Mouse (Mus musculus): ENCODE data around the gene Acvr1c. TPM values are rescaled to one million over a fixed set of nuclear protein-coding genes. Genes with fewer than 3 reads are reported as not detected.

The Acvr1c gene
- total RNA-seq (2014; fragmentation: Nextera tagmentation): not detected in 2 replicates
- total RNA-seq (2017): not detected in 2 replicates

DNA sequence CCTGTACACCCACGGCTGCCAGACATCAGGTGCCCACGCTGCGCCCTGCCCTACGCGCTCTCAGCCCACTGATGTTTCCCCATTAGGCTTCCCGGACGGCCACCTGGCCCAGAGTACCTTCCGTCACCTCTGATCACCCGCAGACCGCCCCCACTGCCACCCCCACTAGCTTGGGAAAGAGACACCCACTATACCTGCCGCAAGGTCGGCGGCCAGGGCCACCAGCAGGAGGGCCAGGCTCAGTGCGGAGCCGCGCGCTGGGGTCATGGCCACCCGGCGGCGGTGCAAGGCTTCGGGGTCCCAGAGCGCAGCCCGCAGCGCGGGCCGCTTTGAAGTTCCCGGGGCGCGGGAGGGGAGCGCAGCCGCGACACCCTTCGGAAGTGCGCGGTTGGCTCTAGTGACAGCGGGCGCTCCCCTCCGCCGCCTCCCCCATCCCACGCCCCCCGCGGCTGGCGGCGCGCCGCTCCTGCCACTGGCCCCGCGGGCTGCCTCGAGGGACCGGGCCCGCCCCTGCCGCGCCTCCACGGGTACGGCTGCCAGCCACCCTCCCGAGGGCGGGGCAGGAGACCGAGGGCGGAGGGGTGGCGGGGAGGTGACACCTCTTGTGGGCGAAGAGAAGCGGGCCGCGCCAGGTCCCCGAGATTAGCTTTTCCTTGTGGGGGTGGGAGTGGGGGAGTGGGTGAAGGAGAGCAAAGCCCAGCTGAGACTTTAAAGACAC lies at the start of gene Acvr1c:
Gene Acvr1c (minus strand): TSS at position 482 of the 718 bp plus-strand sequence.
- peak; percentile 88 for ATAC-seq (replicated peaks; ENCODE audit: poor library complexity, severe bottlenecking)

DNA sequence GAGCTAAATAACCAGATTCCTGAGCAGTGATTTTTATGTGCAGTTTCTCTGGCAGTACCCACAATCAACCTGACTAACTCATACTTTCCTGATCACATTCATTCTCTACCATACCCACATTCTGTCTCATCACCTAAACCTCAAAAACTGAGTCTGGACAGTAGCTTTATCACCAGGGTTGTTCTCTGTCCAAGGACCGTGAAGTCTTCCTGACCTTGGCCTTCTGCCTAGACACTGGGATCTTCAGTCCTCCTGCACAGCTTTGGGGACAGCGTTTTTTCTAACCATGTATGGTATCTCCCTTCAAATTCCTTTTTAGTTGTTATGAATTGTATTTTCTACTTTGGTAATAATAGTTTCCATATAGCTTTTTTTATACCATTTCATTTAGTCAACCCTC lies 45.8 kb upstream of the Acvr1c start:
- no peak for ATAC-seq (replicated peaks; ENCODE audit: poor library complexity, severe bottlenecking)

DNA sequence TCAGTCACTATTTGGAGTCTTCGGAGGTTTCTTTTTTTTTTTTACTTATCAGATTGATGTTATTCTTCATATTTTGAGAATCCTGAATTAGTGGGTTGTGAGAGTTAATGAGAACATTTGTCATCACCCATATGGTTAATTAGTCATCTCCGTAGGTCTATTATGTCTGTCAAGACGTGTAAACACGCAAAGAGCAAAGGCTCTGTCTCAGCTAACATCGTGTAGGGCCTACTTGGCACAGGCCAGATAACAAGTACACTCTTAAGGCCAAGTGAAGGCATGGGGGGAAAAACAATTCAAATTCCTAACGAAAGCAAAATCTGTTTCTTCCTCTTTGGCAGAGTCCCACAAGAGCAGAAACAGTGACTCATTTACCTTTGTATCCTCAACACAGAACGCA lies 30.9 kb upstream of the Acvr1c start:
- ATAC-seq (replicated peaks; ENCODE audit: poor library complexity, severe bottlenecking): no peak

DNA sequence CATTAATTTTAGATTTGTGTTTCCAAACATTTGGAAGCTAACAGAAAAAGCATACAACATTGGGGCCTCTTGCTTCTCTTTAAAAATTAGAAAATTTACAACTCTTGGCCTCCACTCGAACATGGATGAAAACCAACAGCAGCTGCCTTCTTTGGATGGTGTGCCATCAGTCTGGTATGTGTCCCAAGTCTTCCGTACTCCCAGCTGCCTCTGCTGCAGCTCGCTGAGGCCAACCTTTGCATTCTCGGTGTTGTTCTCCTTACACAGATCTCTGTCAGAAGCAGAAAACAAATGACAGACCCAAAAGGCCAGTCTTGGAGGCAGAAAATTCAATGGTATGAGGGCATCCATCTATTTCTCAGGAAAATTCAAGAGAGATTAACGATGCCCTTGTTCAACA lies 22.3 kb upstream of the Acvr1c start:
- ATAC-seq (replicated peaks; ENCODE audit: poor library complexity, severe bottlenecking): no peak

DNA sequence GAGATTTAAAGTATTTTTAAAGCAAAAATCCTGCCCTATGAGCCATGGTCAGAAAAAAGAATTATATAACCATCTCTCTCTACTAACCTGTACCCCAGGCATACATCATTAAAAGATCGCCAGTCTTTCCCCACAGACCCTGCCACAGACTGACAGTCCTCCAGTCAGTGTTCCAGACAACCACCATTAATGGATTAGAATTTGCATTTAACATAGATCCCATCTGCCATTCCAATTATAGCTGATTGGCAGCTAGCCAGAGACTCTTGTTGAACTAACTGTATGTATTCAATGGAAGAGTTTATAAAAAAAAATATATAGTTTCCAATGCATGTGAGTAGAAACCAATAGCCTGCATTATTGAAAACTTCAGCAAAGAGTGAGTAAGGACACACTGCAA lies 21.8 kb upstream of the Acvr1c start:
- ATAC-seq (replicated peaks; ENCODE audit: poor library complexity, severe bottlenecking): no peak

DNA sequence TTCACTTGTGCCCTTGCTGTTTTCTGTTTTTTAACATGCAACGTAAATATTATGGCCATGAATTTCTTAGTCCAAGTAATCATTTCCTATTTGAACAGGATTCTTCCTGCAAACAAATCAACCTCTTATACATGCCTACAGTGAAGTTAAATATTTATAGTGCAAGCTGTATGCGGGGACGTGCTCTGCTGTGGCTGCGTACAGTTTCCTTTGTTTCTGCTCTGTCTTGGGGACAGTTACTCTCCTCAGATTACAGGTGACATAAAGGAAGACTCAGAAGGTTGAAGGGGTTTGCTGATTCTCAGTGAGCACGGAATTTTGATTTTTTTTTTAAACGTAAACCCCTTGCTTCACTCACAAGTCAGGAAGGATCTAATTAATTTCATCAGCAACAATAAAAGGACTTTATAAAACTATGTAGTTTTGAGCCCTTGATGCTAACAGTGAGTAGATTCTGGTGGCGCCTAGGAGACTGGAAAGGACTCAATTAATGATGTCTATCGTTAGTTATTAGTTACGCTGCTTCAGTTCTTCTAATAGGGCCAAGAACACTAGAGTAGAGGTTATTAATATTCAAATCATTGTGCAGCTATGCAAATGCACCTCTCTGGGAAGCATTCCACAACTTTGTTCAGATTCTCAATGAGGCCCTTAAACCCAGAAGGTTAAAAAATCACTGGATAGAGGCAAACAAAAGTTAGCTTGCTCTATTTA lies 19.9 kb upstream of the Acvr1c start:
- no peak for ATAC-seq (replicated peaks; ENCODE audit: poor library complexity, severe bottlenecking)

DNA sequence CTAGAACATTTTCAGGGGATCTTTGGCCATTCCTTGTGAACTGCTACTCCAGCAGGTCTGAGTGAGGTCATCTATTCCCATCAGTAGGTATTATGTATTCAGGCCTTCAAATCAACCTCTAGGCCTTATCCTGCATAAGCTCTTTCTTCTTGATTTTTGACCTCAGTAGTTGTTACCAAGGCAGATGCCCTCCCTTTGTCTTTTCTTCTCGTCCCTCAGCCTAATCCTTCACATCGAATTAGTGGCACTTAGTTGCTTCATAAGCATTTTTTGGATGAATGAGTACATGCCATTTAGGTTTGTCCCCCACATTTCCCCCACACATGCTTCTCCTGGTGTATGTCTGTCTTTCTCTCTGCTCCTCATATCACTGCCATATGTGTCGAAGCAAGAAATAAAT lies 8.5 kb upstream of the Acvr1c start:
- ATAC-seq (replicated peaks; ENCODE audit: poor library complexity, severe bottlenecking): no peak

DNA sequence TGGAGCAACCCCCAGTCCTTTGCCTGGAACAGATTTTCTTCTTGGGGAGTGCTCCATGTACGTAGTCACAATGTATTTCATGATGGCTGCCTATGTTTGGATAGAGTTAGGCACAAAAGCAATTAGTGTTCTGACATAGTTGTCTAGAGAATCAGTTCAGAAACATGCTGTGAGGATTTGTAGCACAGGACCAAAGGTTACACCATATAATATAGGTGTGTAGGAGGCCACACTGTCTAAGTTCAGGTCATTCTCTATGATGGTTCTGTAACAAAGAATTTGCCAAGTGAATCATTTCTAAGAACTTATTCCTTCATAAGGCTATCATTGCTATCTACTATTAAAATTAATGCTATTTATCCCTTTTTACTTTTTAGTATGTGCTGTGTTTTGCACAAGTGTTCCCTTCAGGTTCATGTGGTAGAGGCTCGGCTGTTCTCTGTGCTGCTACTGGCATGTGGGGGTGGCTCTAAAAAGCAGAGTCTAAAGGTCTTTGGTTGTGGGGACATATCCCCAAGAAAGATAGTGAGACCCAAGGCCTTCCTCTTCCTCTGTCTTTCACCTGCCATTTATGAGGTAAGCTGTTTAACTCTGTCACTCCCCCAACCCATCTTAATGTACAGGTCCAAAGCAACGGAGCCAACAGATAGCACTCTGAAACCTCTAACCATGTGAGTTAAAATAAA lies 3.8 kb upstream of the Acvr1c start:
- no peak for ATAC-seq (replicated peaks; ENCODE audit: poor library complexity, severe bottlenecking)

DNA sequence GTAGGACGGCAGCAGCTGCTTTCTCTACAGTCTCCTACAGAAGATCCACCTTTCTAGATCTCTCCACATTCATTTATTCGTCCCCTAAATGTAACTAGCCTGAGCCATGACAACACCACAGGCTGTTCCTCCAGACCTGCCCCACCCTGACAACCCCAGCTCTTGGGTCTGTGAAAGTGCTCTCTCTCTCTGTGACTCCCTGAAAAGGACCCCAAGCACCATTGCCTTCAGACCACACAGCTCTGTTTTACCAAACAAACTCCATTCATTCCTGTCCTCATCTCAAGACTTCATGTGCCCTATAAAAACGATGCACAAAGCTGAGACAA lies 401 bp upstream of the Acvr1c start:
- ATAC-seq (replicated peaks; ENCODE audit: poor library complexity, severe bottlenecking): 0 out of 2 replicates have a peak, but pooled peaks have one; percentile 3

DNA sequence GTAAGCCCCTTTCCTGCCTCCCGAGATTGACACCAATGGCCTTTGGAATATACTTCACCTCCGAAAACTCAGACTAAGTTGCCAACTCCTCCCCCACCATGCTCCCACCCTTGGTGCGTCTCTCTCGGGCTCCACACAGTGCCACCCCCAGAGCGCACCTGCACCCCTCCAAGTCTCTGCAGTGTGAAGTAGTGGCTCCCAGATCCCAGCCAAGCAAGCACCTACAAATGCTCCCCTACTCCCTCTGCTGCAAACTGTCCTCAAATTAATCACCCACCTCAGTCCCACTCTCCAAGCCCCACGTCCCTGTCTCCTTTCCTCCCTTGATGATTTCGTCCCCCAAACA lies 654 bp downstream of the Acvr1c start:
- peak; percentile 6; the same call in 1 of the 2 replicates for ATAC-seq (replicated peaks; ENCODE audit: poor library complexity, severe bottlenecking)

DNA sequence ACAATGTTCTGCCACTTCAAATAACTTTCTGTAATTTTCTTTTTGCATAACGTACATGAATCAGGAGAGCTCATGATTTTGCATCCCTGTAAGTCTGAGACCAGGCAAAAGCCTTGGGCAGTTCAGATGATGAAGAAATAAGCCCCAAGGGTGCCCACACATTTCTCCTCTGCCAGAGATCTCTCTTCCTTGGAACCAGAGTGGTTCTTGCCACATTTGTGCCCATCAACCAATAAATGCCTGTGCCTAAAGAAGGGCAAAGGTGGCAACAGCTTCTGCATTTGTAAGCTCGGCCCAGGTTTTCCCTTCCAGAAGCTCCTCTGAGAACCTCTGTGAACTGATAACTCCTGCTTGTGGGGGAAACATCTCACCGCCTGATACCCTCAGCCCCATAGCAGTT lies 3.3 kb downstream of the Acvr1c start:
- ATAC-seq (replicated peaks; ENCODE audit: poor library complexity, severe bottlenecking): no peak

DNA sequence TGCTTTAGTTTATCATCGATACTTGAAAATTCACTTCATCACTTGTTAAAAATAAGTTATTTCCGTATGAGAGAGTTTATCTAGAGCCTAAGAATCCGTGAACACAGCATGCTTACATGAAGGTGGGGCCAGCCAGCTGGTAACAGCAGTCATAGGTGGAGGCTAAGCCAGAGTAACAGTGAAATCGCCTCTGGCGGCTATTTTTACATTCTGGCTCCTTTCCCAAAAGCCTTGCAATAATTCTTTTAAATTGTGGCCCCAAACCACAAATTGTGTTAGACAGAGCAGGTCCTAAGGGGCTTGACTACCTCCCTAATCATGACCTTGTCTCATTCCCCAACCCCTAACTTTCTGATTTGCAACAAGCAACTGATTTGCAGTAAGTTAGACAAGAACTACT lies 4.8 kb downstream of the Acvr1c start:
- ATAC-seq (replicated peaks; ENCODE audit: poor library complexity, severe bottlenecking): no peak

DNA sequence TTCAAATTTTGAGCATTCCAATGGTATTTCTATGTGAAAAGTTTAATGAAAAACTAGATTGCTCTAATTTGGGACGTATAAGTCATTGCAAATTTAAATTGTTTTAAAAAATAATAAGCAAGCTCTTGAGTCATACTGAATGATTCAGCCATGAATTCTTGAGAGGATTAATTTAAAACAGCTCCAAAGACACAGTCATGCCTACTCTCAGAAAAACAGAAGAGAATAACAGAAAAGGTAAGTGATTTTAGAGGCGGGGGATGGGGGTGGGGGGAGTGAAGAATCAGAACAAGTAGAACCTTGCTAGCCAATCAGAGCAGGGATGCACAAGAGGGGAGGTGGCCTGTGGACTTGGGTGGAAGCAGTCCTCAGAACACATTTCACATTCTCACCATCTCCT lies 7.0 kb downstream of the Acvr1c start:
- no peak for ATAC-seq (replicated peaks; ENCODE audit: poor library complexity, severe bottlenecking)

DNA sequence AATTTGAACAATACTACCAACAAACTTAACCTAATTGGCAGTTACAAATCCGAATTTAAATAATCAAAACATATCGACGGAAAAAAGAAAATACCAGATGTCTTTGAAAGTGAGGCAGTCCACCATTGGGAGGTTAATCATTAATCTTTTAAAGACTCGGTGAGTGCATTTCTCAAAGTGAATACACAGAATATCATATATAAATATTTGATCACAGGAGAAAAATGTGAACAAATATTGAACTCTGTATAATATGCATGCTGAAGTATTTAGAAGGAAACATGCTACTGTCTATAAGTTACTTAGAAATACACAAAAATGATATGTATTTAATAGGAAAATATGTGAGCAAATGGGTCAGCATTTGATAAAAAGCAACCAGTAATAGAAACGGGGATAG lies 21.0 kb downstream of the Acvr1c start:
- no peak for ATAC-seq (replicated peaks; ENCODE audit: poor library complexity, severe bottlenecking)

DNA sequence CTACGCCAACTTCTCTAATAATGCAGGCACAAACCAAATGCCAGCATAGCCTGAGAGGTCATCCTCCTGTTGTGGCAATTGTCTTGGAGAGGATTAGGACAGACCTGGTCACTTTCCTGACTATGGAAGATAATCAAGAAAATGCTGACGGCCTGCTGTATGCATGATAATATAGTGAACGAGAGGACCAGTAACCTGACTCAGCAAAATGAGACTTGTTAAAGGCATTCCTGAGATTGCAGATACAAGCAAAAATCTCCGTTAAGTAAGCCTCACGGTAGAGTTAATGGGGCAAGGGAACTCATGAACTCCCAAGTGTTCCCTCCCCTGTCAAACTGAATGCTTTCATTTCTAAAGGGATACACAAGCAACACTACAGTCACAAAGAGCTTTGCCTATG lies 28.1 kb downstream of the Acvr1c start:
- ATAC-seq (replicated peaks; ENCODE audit: poor library complexity, severe bottlenecking): no peak

DNA sequence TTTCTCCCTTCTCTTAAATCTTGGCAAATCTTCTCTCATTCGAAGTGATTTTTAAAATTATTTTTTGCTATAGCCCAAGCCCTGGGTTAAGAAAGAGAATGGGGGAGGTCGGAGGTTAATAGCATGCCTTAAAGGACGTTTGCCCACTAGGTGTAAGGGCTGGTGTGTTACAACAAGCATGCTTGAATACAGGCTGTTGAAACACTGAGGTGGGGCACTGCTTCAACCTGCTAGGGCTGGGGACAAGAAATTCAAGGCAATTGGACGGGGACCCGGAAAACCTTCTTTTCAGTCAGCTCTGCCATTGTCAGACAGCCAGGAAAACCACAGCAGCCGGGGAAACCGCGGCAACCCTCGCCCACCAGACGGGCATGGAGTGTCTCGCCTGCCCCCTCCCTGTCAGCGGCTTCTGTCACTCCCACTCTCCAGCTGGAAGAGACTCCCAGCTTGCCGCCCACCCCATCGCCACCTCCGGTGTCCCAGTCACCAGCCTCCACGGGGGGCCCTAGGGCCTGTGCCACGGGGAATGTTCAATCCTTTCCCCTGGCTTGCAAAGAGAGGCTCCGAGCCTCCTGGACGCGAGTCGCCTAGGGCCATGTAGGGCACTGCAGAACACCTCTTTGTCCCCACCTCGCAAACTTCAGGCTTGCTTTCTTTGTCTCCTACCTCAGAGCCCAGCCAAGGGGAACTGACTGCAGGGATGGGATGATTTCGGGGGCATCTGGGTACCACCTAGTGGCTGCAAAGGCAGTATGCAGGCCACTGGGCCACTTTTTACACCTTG lies 33.4 kb downstream of the Acvr1c start:
- peak; percentile 89 for ATAC-seq (replicated peaks; ENCODE audit: poor library complexity, severe bottlenecking)

DNA sequence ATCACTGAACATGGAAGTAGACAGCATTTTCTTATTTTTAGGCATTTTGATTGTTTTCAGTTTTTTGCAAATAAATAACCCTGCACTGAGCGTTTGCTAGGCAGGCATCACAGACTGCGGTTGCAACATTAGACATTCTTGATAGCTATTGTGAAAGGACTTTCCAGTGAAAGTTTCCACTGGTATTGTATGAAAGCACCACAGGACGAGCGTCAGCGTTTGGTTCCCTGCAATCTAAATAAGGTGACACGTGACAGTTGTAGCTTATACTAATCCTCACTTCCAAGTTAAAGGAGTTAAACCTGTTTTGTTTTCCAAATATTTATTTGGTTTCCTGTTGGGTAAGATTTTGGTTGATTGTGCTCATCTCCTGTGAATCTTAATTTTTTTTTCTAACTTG lies 34.4 kb downstream of the Acvr1c start:
- peak; percentile 56 for ATAC-seq (replicated peaks; ENCODE audit: poor library complexity, severe bottlenecking)

DNA sequence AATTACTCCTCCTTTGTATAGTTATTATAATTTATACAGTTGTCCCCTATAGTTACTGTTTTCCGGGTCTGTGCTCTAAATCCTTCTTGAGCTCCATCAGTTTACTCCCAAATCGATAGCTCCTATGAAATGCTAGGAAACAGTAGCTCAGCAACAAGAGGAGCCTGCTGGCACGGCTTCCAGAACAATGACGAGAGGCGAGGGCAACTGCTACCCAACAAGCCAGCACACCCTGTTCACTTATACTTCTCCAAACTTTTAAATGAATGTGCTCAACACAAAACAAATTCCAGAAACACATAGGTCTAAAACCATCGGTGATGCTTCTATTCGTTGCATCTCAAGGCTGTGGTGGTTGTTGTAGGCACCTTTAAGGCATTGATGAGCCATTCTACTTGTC lies 41.5 kb downstream of the Acvr1c start:
- ATAC-seq (replicated peaks; ENCODE audit: poor library complexity, severe bottlenecking): no peak

DNA sequence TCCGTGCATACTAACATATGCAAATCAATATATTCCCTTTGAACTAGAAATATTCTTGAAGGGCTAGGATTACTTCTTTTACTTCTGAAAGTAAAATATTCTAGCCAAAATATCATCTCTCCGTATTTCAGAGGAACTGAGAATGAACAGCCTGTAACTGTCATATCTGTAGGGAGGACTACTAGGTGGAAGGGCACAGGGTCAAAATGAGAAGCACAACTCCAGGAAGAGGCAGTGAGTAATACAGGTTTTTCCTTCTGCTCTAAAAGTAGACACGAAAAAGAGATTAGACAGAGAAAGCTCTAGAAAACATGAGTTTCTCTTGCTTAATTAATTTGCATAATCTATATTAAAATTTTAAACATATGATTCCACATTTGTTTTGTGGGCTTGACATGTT lies 48.0 kb downstream of the Acvr1c start:
- ATAC-seq (replicated peaks; ENCODE audit: poor library complexity, severe bottlenecking): peak; percentile 53

DNA sequence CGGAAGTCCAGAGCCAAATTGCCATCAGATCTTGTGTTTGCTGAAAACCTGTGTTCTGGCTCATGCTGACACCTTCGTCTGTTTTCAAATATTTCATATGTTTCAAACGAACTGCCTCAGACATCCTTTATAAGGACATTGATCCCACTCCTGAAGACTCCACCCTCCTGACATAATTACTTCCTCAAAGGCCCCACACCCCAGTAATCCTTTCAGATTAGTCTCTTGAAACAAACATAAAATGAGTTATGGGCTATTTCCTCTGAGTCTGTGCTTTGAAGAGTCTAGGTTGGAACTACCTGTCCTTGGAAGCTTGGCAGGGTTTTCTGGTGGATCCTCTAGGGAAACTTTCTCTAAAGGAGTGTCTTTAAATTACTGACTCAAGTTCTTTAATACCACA lies 53.2 kb downstream of the Acvr1c start:
- ATAC-seq (replicated peaks; ENCODE audit: poor library complexity, severe bottlenecking): no peak
